Mouse (Mus musculus) forebrain, embryonic 10.5 days (tissue): ENCODE data around the gene Endod1. TPM values are rescaled to one million over a fixed set of nuclear protein-coding genes. Genes with fewer than 3 reads are reported as not detected.
"Not testable (repeated sequence)": the region's sequence is repeated elsewhere in the genome, so short reads cannot be mapped to it uniquely, and the experiment has no call there.

Experiments
- DNase-seq: peaks from one replicate; pipeline ENCODE4 v3.0.0-alpha.2; 2017; ENCODE audit warnings: low spot score; ENCODE audit errors: extremely low spot score
- H3K27ac ChIP-seq: fragments of 300-500 bp; sonication (generic); 2 replicates; pipeline ENCODE4 v1.5.1; 2016; ENCODE audit warnings: mild to moderate bottlenecking
- H3K27me3 ChIP-seq: fragments of 300-500 bp; sonication (generic); 2 replicates; pipeline ENCODE4 v1.6.1; 2016; ENCODE audit warnings: mild to moderate bottlenecking; ENCODE audit not compliant: poor library complexity, severe bottlenecking
- H3K36me3 ChIP-seq: fragments of 300-500 bp; sonication (generic); replicated peaks from 2 replicates; pipeline ENCODE4 v1.6.1; 2016; ENCODE audit warnings: mild to moderate bottlenecking, moderate library complexity
- H3K4me1 ChIP-seq: fragments of 300-500 bp; sonication (generic); 2 replicates; pipeline ENCODE4 v1.6.1; 2016
- H3K4me3 ChIP-seq: fragments of 300-500 bp; sonication (generic); 2 replicates; pipeline ENCODE4 v1.5.1; 2016; ENCODE audit warnings: mild to moderate bottlenecking, moderate library complexity
- H3K9me3 ChIP-seq: fragments of 300-500 bp; sonication (generic); 2 replicates; pipeline ENCODE4 v1.6.1; 2016; ENCODE audit warnings: mild to moderate bottlenecking, moderate library complexity
- WGBS: fragments of 180-500 bp; shearing (Covaris S2); methylation state at CpG from one replicate; pipeline ENCODE4 v1.1.7; 2016; 5-methylcytosine and 5-hydroxymethylcytosine counted together
- polyA plus RNA-seq: library from polyadenylated mRNA; unstranded; fragments of >200 nt; fragmentation: Nextera tagmentation; extraction: Ambion mirVana; gene quantifications from 2 replicates; pipeline ENCODE4 v1.2.1, GENCODE M21; 2016

Gene Endod1
- polyA plus RNA-seq, 1 experiment from 2014 or later = 5.4 TPM

DNA sequence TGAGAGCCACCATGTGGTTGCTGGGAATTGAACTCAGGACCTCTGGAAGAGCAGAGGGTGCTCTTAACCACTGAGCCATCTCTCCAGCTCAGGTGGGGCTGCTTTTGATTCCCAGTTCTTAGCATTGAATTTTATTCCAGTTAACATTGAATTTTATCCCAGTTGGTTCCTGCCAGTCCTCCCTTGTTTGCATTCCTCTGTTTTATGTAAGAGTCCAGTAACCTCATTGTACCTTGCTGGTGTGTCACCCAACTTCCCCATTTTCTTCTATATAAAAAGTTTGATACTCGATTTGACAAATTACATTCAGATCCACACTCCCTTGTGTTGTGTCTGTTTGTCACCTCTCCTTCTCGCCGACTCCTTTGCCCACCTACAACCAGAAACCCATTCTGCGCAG, 35.4 kb downstream of the Endod1 start:
- DNase-seq, H3K27me3 ChIP-seq: not testable (repeated sequence)

DNA sequence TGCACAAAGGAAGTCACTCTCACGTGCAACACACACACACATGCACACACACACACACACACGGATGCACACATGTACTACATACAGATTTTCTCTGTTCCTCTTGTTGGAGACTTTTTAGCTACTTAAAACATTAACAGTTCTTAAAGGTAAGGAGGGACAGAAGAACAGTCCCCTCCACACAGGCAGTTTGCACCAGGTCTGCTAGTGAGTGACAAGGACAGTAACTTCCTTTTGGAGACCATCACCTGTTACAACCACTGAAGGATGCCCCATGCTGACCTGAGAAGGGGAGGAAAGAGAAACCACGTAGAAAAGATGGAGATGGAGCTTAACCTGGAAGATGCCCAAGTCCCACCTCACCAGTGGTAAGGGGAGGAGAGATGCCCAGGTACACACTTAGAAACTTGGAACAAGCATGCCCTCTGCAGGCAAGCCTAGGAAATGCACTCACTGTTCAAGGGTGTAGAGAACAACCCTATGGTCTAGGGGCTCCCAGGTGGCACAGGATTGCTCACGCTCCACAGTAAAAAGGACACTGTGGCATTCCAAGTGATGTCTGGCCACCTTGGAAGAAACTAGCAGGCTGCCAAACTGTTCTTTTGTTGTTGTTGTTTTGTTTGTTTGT, 39.2 kb downstream of the Endod1 start:
- H3K4me1 ChIP-seq = no peaks in the 10 kb centered on the region
- H3K4me3 ChIP-seq = no peak overlapping the region
- DNase-seq = peak; percentile 62
- H3K27me3 ChIP-seq = no peaks in the 10 kb centered on the region
- no peak overlapping the region for H3K27ac ChIP-seq
- 58% methylated on average over 4 of the region's 4 CpGs for WGBS
- no peaks in the 10 kb centered on the region for H3K36me3 ChIP-seq
- no peaks in the 10 kb centered on the region for H3K9me3 ChIP-seq

More for the DNA sequence above, 35.4 kb downstream of the Endod1 start:
- 86% methylated on average over 4 of the region's 4 CpGs for WGBS
- H3K9me3 ChIP-seq, H3K27ac ChIP-seq, H3K4me1 ChIP-seq, H3K36me3 ChIP-seq, H3K4me3 ChIP-seq: not testable (repeated sequence)

DNA sequence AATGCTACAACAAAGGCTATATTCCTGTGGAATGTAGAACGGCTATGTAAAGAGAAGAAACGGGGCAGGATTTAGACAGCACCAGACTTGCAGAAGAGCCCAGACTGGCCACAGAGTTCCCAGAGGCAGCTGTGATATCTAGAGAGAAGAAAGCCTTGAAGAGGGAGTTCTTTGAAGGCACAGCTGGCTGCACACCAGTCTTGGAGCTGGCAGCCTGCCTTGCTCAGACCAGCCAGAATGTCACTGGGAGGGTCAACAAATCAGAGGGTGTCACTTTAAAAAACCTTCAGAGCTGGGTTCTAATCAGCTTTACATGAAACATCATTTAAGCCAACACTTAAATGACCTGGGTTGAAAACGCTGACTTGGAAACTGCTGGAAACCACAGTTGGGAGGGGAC, 42.6 kb downstream of the Endod1 start:
- Histone ChIP-seq H3K36me3 (no peaks in the 10 kb centered on the region), H3K9me3 (no peaks in the 10 kb centered on the region), H3K4me3 (no peak overlapping the region), H3K27ac (no peak overlapping the region), H3K27me3 (no peaks in the 10 kb centered on the region), H3K4me1 (no peaks in the 10 kb centered on the region)
- WGBS = 86% methylated on average over 3 of the region's 3 CpGs
- DNase-seq = no peak

DNA sequence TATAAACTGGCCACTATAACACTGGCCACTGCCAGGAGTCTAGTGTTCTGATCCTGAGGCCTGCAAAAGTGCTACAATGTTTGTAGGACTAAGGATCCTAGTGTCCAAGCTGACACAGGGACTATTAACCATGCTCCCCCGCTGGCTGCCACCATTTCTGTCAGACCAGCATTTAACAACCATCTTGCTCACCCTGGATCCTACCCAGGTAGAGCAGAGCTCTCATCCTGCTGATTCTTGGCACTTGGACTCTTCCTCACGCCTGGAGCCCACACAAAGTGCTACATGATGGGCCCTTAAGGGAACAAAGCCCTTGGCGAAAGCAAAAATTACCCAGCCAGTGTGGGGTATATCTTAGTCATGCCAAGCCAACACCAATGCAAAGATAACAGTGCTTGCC, 44.4 kb downstream of the Endod1 start:
- Histone ChIP-seq H3K36me3 (peaks cover 3% of the 10 kb centered on the region), H3K27me3 (no peaks in the 10 kb centered on the region), H3K9me3 (no peaks in the 10 kb centered on the region), H3K27ac (no peak overlapping the region), H3K4me3 (no peak overlapping the region), H3K4me1 (no peaks in the 10 kb centered on the region)
- 82% methylated on average over 3 of the region's 3 CpGs for WGBS
- DNase-seq = no peak

DNA sequence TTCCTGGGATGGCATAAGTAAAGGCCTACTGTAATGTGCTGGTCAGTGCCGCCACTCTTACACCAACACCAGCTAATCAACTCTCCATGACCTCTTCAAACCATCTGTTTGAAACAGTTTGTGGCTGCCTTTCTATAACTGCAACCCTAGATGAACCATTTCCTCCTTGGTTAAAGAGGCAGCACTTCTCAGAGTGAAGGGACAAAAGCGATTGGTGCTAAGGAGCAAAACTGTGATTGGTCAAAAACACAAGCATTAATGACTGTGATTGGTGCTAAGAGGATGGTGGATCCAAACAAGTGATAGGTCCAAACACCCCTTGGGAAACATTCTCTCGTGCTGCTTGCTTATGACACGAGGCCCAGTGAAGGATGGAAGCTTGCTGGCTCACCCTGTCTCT, 45.5 kb downstream of the Endod1 start:
- H3K4me1 ChIP-seq = no peaks in the 10 kb centered on the region
- no peak for DNase-seq
- H3K27ac ChIP-seq = no peak overlapping the region
- peaks cover 9% of the 10 kb centered on the region for H3K36me3 ChIP-seq
- H3K9me3 ChIP-seq = no peaks in the 10 kb centered on the region
- no peaks in the 10 kb centered on the region for H3K27me3 ChIP-seq
- 91% methylated on average over 4 of the region's 4 CpGs for WGBS
- no peak overlapping the region for H3K4me3 ChIP-seq

DNA sequence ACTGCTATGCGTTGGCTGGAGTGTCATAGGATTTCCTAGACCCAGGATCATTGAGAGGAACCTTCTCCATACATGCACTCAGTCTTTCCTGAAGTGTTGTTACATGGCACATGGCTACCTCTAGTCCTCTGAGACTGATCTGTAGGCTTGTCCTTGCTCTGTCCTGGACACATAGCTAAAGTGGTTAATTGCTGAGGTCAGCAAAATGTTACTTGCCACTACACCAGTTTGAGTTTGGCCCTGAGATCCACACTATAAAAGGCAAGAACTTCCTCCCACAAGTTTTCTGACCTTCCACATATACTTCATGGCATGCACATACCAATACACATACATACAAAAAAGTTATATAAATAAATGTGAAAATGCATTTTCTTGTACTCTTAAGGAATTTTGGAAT, 64.7 kb downstream of the Endod1 start:
- WGBS = 100% methylated on average over 1 of the region's 1 CpGs
- no peaks in the 10 kb centered on the region for H3K27me3 ChIP-seq
- no peak overlapping the region for H3K4me3 ChIP-seq
- H3K36me3 ChIP-seq = peaks cover 77% of the 10 kb centered on the region
- H3K27ac ChIP-seq = no peak overlapping the region
- no peaks in the 10 kb centered on the region for H3K4me1 ChIP-seq
- no peak for DNase-seq
- no peaks in the 10 kb centered on the region for H3K9me3 ChIP-seq

DNA sequence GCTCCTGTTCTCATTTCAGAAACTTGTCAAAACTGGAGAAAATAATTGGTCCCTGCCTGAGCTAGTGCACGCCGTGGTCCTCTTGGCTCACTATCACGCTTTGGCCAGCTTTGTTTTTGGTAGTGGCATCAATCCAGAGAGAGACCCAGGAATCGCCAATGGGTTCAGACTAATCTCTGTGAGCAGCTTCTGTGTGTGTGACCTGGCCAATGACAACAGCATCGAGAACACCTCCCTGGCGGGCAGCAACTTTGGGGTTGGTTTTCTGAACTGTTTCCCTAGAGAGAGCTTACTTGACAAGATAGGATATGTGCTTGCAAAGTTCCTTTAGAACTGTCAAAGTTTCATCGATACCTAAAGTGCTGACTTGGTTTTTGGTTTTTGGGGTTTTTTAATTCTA, 66.8 kb downstream of the Endod1 start:
- Histone ChIP-seq H3K36me3 (peaks cover 82% of the 10 kb centered on the region), H3K9me3 (no peaks in the 10 kb centered on the region), H3K4me3 (no peak overlapping the region), H3K4me1 (no peaks in the 10 kb centered on the region), H3K27ac (no peak overlapping the region), H3K27me3 (no peaks in the 10 kb centered on the region)
- WGBS = 95% methylated on average over 7 of the region's 7 CpGs
- no peak for DNase-seq

DNA sequence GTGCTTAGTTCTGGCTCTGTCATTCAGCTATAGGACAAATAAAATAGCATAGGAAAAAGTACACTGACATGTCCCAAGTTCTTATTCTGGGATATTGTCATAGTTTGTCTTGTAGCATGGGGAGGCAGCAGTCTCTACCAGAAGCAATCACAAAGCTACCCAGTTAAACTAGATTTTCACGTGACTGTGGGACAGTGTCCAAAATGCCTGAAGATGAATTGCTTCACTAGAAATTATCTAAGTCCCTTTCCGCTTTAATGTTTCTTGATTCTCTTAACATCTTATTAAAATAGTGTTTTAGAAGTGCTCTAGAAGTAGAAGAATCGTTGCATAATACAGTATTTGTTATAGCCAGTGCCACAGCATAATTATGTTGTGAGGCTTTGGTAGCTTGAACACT, 67.3 kb downstream of the Endod1 start:
- DNase-seq = no peak
- Histone ChIP-seq H3K27ac (no peak overlapping the region), H3K27me3 (no peaks in the 10 kb centered on the region), H3K4me3 (no peak overlapping the region), H3K36me3 (peaks cover 82% of the 10 kb centered on the region), H3K9me3 (no peaks in the 10 kb centered on the region), H3K4me1 (no peaks in the 10 kb centered on the region)
- 93% methylated on average over 3 of the region's 3 CpGs for WGBS

DNA sequence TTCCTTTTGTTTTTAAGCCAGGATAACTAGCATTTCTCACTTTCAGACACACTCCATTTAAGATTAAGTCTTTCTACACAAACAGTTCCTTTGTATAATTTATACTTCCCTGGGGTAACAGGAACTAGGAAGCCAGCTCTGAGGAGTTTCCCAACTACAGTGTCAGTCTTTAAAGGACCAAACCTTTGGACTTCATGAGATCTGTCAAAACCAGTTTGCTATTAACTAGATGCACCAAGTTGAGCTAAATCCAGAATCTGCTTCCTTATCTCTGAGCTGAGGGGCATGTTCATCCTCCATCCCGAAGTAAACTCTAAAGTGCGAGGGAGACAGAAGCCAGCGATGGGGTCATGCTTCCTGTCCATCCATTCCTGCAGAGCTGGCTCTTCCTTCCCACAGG, 74.0 kb downstream of the Endod1 start:
- Histone ChIP-seq H3K4me3 (no peak overlapping the region), H3K27ac (no peak overlapping the region), H3K9me3 (no peaks in the 10 kb centered on the region), H3K36me3 (peaks cover 40% of the 10 kb centered on the region), H3K4me1 (peaks cover 18% of the 10 kb centered on the region), H3K27me3 (no peaks in the 10 kb centered on the region)
- no peak for DNase-seq
- 97% methylated on average over 3 of the region's 3 CpGs for WGBS

DNA sequence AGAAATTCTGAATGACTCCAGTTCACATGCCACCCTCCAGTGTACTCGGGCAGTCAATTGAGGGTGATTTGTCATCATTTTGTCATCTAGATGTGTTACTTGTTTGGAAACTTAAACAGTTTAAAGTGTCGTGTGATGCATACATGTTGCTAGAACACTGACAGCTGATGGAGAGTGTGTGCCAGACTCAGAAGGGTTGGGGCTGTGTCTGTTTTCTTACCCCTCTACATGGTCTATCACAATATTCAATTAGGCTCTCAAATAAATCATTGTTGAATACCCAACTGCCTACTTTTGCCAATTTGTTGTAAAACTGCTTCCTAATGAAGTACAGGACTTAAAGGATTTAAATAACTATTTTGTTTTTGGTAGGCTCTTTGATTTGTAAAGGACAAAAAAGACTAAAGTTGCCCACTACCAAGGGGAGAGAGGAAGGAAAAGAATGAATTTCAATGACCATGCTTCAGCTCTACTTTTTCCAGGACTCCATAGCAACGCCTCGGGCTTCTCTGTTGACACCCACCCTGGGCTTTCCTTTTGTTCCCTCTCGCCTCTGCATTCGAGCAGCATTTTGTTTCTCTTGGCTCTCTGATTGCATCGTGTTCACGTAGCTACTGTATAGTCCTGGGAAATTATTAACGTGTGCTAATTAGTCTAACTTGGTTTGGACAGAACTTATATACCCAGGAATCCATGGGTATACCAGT, 76.9 kb downstream of the Endod1 start:
- peaks cover 18% of the 10 kb centered on the region for H3K4me1 ChIP-seq
- H3K4me3 ChIP-seq = no peak overlapping the region
- no peaks in the 10 kb centered on the region for H3K9me3 ChIP-seq
- H3K36me3 ChIP-seq = peaks cover 17% of the 10 kb centered on the region
- H3K27ac ChIP-seq = no peak overlapping the region
- 65% methylated on average over 9 of the region's 9 CpGs for WGBS
- no peaks in the 10 kb centered on the region for H3K27me3 ChIP-seq
- DNase-seq = no peak

Other genes starting within 250 kb of the Endod1 start
- gene Sesn3, start 106.4 kb downstream of the Endod1 start, polyA plus RNA-seq = 14.7 and 16.8 TPM in 2 replicates
- gene Kdm4d, start 119.0 kb upstream of the Endod1 start, polyA plus RNA-seq = 0.16 and 0.30 TPM in 2 replicates
- 173 and 178 TPM in 2 replicates for gene Cwc15, start 119.1 kb upstream of the Endod1 start, polyA plus RNA-seq